Mouse (Mus musculus): ENCODE data around the gene Ppargc1a. TPM values are rescaled to one million over a fixed set of nuclear protein-coding genes. Genes with fewer than 3 reads are reported as not detected.

Ppargc1a gene
- total and polyA plus RNA-seq, 3 experiments: not detected

GRCm38 (mm10) chr5:51446299-51447090 lies 121.0 kb downstream of the Ppargc1a start:
- dilution Hi-C loops (cut with MboI; ENCODE audit: extremely low pct_ligation_motif_present, extremely low pct_unique_long_range_greater_than_20kb, low sequenced_read_pairs): no loop called here
- Histone ChIP-seq H3K4me3 (replicated peaks in 1 of 3; ENCODE audit: low read depth in 2 of 3, low read length in 2 of 3, poor library complexity in 1 of 3) (no peak overlapping the region), H3K9me3 (replicated peaks; ENCODE audit: low read length) (peaks cover 28% of the 10 kb centered on the region), H3K27me3 (replicated peaks) (no peaks in the 10 kb centered on the region), H3K79me2 (replicated peaks; ENCODE audit: control insufficient read depth, extremely low read depth, insufficient read depth, poor library complexity, severe bottlenecking) (no peaks in the 10 kb centered on the region), H3K27ac (ENCODE audit: insufficient read depth, low read depth) (no peak overlapping the region), H3K4me1 (ENCODE audit: control insufficient read depth in 1 of 2, insufficient read depth in 2 of 2) (no peaks in the 10 kb centered on the region), H3K36me3 (replicated peaks in 1 of 2; ENCODE audit: control insufficient read depth in 1 of 2, insufficient read depth in 1 of 2, low read length in 1 of 2) (no peaks in the 10 kb centered on the region), H3K4me2 (ENCODE audit: insufficient read depth, low read depth, poor library complexity, severe bottlenecking) (no peak overlapping the region), H3K9ac (ENCODE audit: insufficient read depth, low read depth) (no peak overlapping the region)
- no peak for DNase-seq (ENCODE audit: extremely low read depth)
- TF ChIP-seq MAZ (IDR thresholded peaks at IDR 0.05; ENCODE audit: low read depth, low read length) (no peak), MAX (IDR thresholded peaks at IDR 0.05; ENCODE audit: low read length) (no peak), BHLHE40 (IDR thresholded peaks at IDR 0.05; ENCODE audit: low read depth, low read length) (no peak), TCF12 (IDR thresholded peaks at IDR 0.05; ENCODE audit: low read depth, low read length) (no peak)
- in situ Hi-C loops (cut with MboI; ENCODE audit: low pct_ligation_motif_present, low pct_unique_long_range_greater_than_20kb, low sequenced_read_pairs): no loop called here

- Histone ChIP-seq H3K27me3 (replicated peaks) (no peaks in the 10 kb centered on the region), H3K9me3 (replicated peaks; ENCODE audit: low read length) (peaks cover 27% of the 10 kb centered on the region), H3K4me1 (ENCODE audit: control insufficient read depth in 1 of 2, insufficient read depth in 2 of 2) (no peaks in the 10 kb centered on the region), H3K9ac (ENCODE audit: insufficient read depth, low read depth) (no peak overlapping the region), H3K36me3 (replicated peaks in 1 of 2; ENCODE audit: control insufficient read depth in 1 of 2, insufficient read depth in 1 of 2, low read length in 1 of 2) (no peaks in the 10 kb centered on the region), H3K27ac (ENCODE audit: insufficient read depth, low read depth) (no peak overlapping the region), H3K79me2 (replicated peaks; ENCODE audit: control insufficient read depth, extremely low read depth, insufficient read depth, poor library complexity, severe bottlenecking) (no peaks in the 10 kb centered on the region), H3K4me3 (replicated peaks in 1 of 3; ENCODE audit: low read depth in 2 of 3, low read length in 2 of 3, poor library complexity in 1 of 3) (no peak overlapping the region), H3K4me2 (ENCODE audit: insufficient read depth, low read depth, poor library complexity, severe bottlenecking) (no peak overlapping the region)
- TF ChIP-seq CTCF (conservative IDR thresholded peaks at IDR 0.05 in 1 of 2, IDR thresholded peaks at IDR 0.05 in 1 of 2; ENCODE audit: low read depth in 2 of 2, low read length in 2 of 2) (no peak), POLR2AphosphoS2 (IDR thresholded peaks at IDR 0.05; ENCODE audit: low read depth, low read length) (no peak), KAT2A (IDR thresholded peaks at IDR 0.05; ENCODE audit: insufficient replicate concordance, low read length) (no peak)
- dilution Hi-C loops (cut with MboI; ENCODE audit: extremely low pct_ligation_motif_present, extremely low pct_unique_long_range_greater_than_20kb, low sequenced_read_pairs): no loop called here
- in situ Hi-C loops (cut with MboI; ENCODE audit: low pct_ligation_motif_present, low pct_unique_long_range_greater_than_20kb, low sequenced_read_pairs): no loop called here
- no peak for DNase-seq (ENCODE audit: extremely low read depth)
These were observed 121.8 kb downstream of the Ppargc1a start for GRCm38 (mm10) chr5:51445726-51446125.

- Histone ChIP-seq H3K4me3 (replicated peaks in 1 of 3; ENCODE audit: low read depth in 2 of 3, low read length in 2 of 3, poor library complexity in 1 of 3) (no peak overlapping the region), H3K4me1 (ENCODE audit: control insufficient read depth in 1 of 2, insufficient read depth in 2 of 2) (no peaks in the 10 kb centered on the region), H3K27ac (ENCODE audit: insufficient read depth, low read depth) (no peak overlapping the region), H3K79me2 (replicated peaks; ENCODE audit: control insufficient read depth, extremely low read depth, insufficient read depth, poor library complexity, severe bottlenecking) (no peaks in the 10 kb centered on the region), H3K36me3 (replicated peaks in 1 of 2; ENCODE audit: control insufficient read depth in 1 of 2, insufficient read depth in 1 of 2, low read length in 1 of 2) (no peaks in the 10 kb centered on the region), H3K9me3 (replicated peaks; ENCODE audit: low read length) (peaks cover 49% of the 10 kb centered on the region), H3K4me2 (ENCODE audit: insufficient read depth, low read depth, poor library complexity, severe bottlenecking) (no peak overlapping the region), H3K9ac (ENCODE audit: insufficient read depth, low read depth) (no peak overlapping the region), H3K27me3 (replicated peaks) (no peaks in the 10 kb centered on the region)
- dilution Hi-C loops (cut with MboI; ENCODE audit: extremely low pct_ligation_motif_present, extremely low pct_unique_long_range_greater_than_20kb, low sequenced_read_pairs) (no loop called here), in situ Hi-C loops (cut with MboI; ENCODE audit: low pct_ligation_motif_present, low pct_unique_long_range_greater_than_20kb, low sequenced_read_pairs) (no loop called here)
- no peak for DNase-seq (ENCODE audit: extremely low read depth)
- TF ChIP-seq IRF4 (IDR thresholded peaks at IDR 0.05; ENCODE audit: low read depth, low read length) (no peak), SIN3A (IDR thresholded peaks at IDR 0.05; ENCODE audit: low read length) (no peak), EP300 (IDR thresholded peaks at IDR 0.05; ENCODE audit: low read length) (no peak), POLR2A (IDR thresholded peaks at IDR 0.05; ENCODE audit: low read depth, low read length) (no peak), ZKSCAN1 (IDR thresholded peaks at IDR 0.05; ENCODE audit: borderline replicate concordance, low read depth, low read length) (no peak), MAX (IDR thresholded peaks at IDR 0.05; ENCODE audit: low read length) (no peak)
These were observed 127.8 kb downstream of the Ppargc1a start for GRCm38 (mm10) chr5:51439773-51440172.

All from CH12.LX (cell line).